Mouse (Mus musculus) common myeloid progenitor, adult 5-6 weeks (primary cell): ENCODE measurements around the gene Zscan25. TPM values are rescaled to one million over a fixed set of nuclear protein-coding genes. Genes with fewer than 3 reads are reported as not detected.
"Not testable (repeated sequence)": the region's sequence is repeated elsewhere in the genome, so short reads cannot be mapped to it uniquely, and the experiment has no call there.

ENCODE experiments used
- ATAC-seq: replicated peaks from 2 replicates; pipeline ENCODE4 v1.8.0; 2016; ENCODE audit warnings: low read depth, mild to moderate bottlenecking, moderate TSS enrichment, inconsistent platforms; ENCODE audit not compliant: poor library complexity, severe bottlenecking
- total RNA-seq: library from RNA; stranded (forward); fragments of 200-1000, 187-1606 nt; gene quantifications from 2 replicates; pipeline ENCODE4 v1.2.3, GENCODE M21; 2017

Zscan25 gene
- 6.2 and 11.1 TPM in 2 replicates for total RNA-seq

- ATAC-seq = peak; percentile 96
Observed at GRCm38 (mm10) chr5:145280371-145281143, at the start of gene Zscan25. Gene Zscan25 (plus strand): TSS chr5:145280500.

GRCm38 (mm10) chr5:145230641-145231040 is 49.7 kb upstream of the Zscan25 start:
- ATAC-seq = no peak

- ATAC-seq = peak; percentile 92
Observed at GRCm38 (mm10) chr5:145231367-145231871, 48.9 kb upstream of the Zscan25 start, which contains the start of gene Zfp655. Gene Zfp655 (plus strand): TSS chr5:145231715.

GRCm38 (mm10) chr5:145231893-145232411 is 48.3 kb upstream of the Zscan25 start:
- 0 out of 2 replicates have a peak, but pooled peaks have one; percentile 5 for ATAC-seq

GRCm38 (mm10) chr5:145234636-145235035 is 45.7 kb upstream of the Zscan25 start:
- ATAC-seq = peak; percentile 40

GRCm38 (mm10) chr5:145249520-145249919 is 30.8 kb upstream of the Zscan25 start:
- no peak for ATAC-seq

- ATAC-seq = not testable (repeated sequence)
Observed at GRCm38 (mm10) chr5:145273568-145273967, 6.7 kb upstream of the Zscan25 start.

- ATAC-seq = no peak
Observed at GRCm38 (mm10) chr5:145279948-145280347, 352 bp upstream of the Zscan25 start.

GRCm38 (mm10) chr5:145288382-145288781 is 8.1 kb downstream of the Zscan25 start:
- peak; percentile 61 for ATAC-seq

GRCm38 (mm10) chr5:145290697-145291096 is 10.4 kb downstream of the Zscan25 start:
- no peak for ATAC-seq

GRCm38 (mm10) chr5:145292398-145292797 is 12.1 kb downstream of the Zscan25 start:
- ATAC-seq = no peak

GRCm38 (mm10) chr5:145300469-145300868 is 20.2 kb downstream of the Zscan25 start:
- no peak for ATAC-seq

- not testable (repeated sequence) for ATAC-seq
Observed at GRCm38 (mm10) chr5:145301796-145302195, 21.5 kb downstream of the Zscan25 start.

- no peak for ATAC-seq
Observed at GRCm38 (mm10) chr5:145302424-145302823, 22.1 kb downstream of the Zscan25 start.

- ATAC-seq = not testable (repeated sequence)
Observed at GRCm38 (mm10) chr5:145306953-145307352, 26.7 kb downstream of the Zscan25 start.

- not testable (repeated sequence) for ATAC-seq
Observed at GRCm38 (mm10) chr5:145307811-145308210, 27.5 kb downstream of the Zscan25 start.

- ATAC-seq = no peak
Observed at GRCm38 (mm10) chr5:145313845-145314244, 33.5 kb downstream of the Zscan25 start.

GRCm38 (mm10) chr5:145317141-145317540 is 36.8 kb downstream of the Zscan25 start:
- ATAC-seq = no peak

- not testable (repeated sequence) for ATAC-seq
Observed at GRCm38 (mm10) chr5:145338756-145339155, 58.5 kb downstream of the Zscan25 start.
